ENCODE assay signal across 13 mouse cellular contexts in the genomic region with DNA sequence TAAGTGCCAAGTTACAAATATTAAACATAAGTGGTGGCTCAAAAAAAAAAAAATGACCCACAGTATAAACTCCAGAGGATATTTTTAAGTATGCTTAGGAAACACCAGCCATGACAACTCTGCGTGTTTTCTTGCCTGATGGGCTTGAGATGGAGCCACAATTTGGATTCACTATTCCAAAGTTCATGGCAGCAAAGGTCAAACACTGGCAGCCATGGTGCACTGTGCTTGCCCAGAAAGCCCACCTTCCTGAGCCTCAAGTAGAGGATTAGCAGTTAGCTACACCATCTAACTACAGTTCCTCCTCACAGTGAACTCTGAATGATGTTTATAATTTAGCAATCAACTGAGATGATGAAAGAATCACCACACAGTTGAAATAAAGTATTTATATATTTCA.
"Had no signal": no experiment of that assay in that cellular context is flagged by ENCODE, and none has a peak within 500 bp of the region (broad histone marks: within the 10 kb centered on the region; RNA-seq: fewer than 3 reads in every experiment).

No protein-coding gene starts in this region.

- DNase-seq: left cerebral cortex, postnatal 4 days; lung, postnatal 10 days; lung, postnatal 4 days; spleen, adult 18-20 months; thymus, adult 18-20 months; thymus, postnatal 36 days had no signal

- H3K4me3 ChIP-seq: intestine, embryonic 15.5 days; limb, embryonic 13.5 days; liver, embryonic 12.5 days; midbrain, embryonic 15.5 days; neural tube, embryonic 12.5 days had no signal

- H3K27ac ChIP-seq: intestine, embryonic 15.5 days; limb, embryonic 13.5 days; liver, embryonic 12.5 days; midbrain, embryonic 15.5 days; neural tube, embryonic 12.5 days had no signal

- H3K4me1 ChIP-seq: intestine, embryonic 15.5 days; liver, embryonic 12.5 days; neural tube, embryonic 12.5 days had no signal

- H3K9me3 ChIP-seq: intestine, embryonic 15.5 days; limb, embryonic 13.5 days; liver, embryonic 12.5 days; midbrain, embryonic 15.5 days; neural tube, embryonic 12.5 days had no signal

- H3K4me2 ChIP-seq: intestine, embryonic 15.5 days; limb, embryonic 13.5 days; liver, embryonic 12.5 days; lung, embryonic 14.5 days; midbrain, embryonic 11.5 days; midbrain, embryonic 15.5 days; neural tube, embryonic 12.5 days had no signal

- ATAC-seq: intestine, embryonic 15.5 days; liver, embryonic 12.5 days had no signal

- H3K9ac ChIP-seq: intestine, embryonic 15.5 days; limb, embryonic 13.5 days; liver, embryonic 12.5 days; lung, embryonic 14.5 days; midbrain, embryonic 15.5 days; neural tube, embryonic 12.5 days had no signal

- H3K27me3 ChIP-seq: intestine, embryonic 15.5 days; limb, embryonic 13.5 days; liver, embryonic 12.5 days; midbrain, embryonic 15.5 days; neural tube, embryonic 12.5 days had no signal
